In genomic region chr14:38700972-38701371, GRCm38 (mm10) we compare ENCODE assay signal across 29 mouse cellular contexts.
"Had no signal": no experiment of that assay in that cellular context is flagged by ENCODE, and none has a peak within 500 bp of the region (broad histone marks: within the 10 kb centered on the region; RNA-seq: fewer than 3 reads in every experiment).

No protein-coding gene starts in this region.

- DNase-seq: cerebellum, adult 18-20 months; cerebellum, adult 2 months; cerebellum, adult 8-10 months; cerebellum, adult 9-10 months; cerebellum, adult 9-11 months; cerebellum, postnatal 14 days; cerebellum, postnatal 25 days; cerebellum, postnatal 36 days; embryo, embryonic 11 days; forebrain, postnatal 0 days; gastrocnemius, adult 2 months; gastrocnemius, postnatal 10 days; gastrocnemius, postnatal 14 days; gastrocnemius, postnatal 25 days; gastrocnemius, postnatal 36 days; heart, adult 11 months; heart, adult 18-20 months; heart, adult 2 months had no signal

- H3K9ac ChIP-seq: embryonic facial prominence, embryonic 12.5 days; embryonic facial prominence, embryonic 13.5 days; embryonic facial prominence, embryonic 15.5 days; forebrain, embryonic 12.5 days; forebrain, embryonic 13.5 days; forebrain, embryonic 15.5 days; forebrain, postnatal 0 days had no signal

- H3K27me3 ChIP-seq: embryonic facial prominence, embryonic 12.5 days; embryonic facial prominence, embryonic 13.5 days; embryonic facial prominence, embryonic 15.5 days; forebrain, embryonic 12.5 days; forebrain, embryonic 13.5 days; forebrain, embryonic 15.5 days had no signal

- H3K36me3 ChIP-seq: embryonic facial prominence, embryonic 10.5 days; embryonic facial prominence, embryonic 12.5 days; embryonic facial prominence, embryonic 13.5 days; embryonic facial prominence, embryonic 15.5 days; forebrain, embryonic 10.5 days; forebrain, embryonic 12.5 days; forebrain, embryonic 15.5 days had no signal

- H3K27ac ChIP-seq: embryonic facial prominence, embryonic 10.5 days; embryonic facial prominence, embryonic 12.5 days; embryonic facial prominence, embryonic 13.5 days; embryonic facial prominence, embryonic 15.5 days; forebrain, embryonic 10.5 days; forebrain, embryonic 12.5 days; forebrain, embryonic 13.5 days; forebrain, embryonic 15.5 days; gastrocnemius, adult 2 months; heart, adult 2 months had no signal

- ATAC-seq: forebrain, embryonic 13.5 days; forebrain, embryonic 14.5 days; forebrain, embryonic 15.5 days; forebrain, embryonic 16.5 days; forebrain, postnatal 0 days had no signal

- H3K4me2 ChIP-seq: embryonic facial prominence, embryonic 12.5 days; embryonic facial prominence, embryonic 13.5 days; embryonic facial prominence, embryonic 15.5 days; forebrain, embryonic 12.5 days; forebrain, embryonic 13.5 days; forebrain, embryonic 15.5 days had no signal

- H3K9me3 ChIP-seq: embryonic facial prominence, embryonic 10.5 days; embryonic facial prominence, embryonic 12.5 days; embryonic facial prominence, embryonic 13.5 days; embryonic facial prominence, embryonic 15.5 days; forebrain, embryonic 10.5 days; forebrain, embryonic 12.5 days; forebrain, embryonic 13.5 days; forebrain, embryonic 15.5 days had no signal

- H3K4me3 ChIP-seq: embryonic facial prominence, embryonic 10.5 days; embryonic facial prominence, embryonic 12.5 days; embryonic facial prominence, embryonic 13.5 days; embryonic facial prominence, embryonic 15.5 days; erythroblast, embryonic 14.5 days; forebrain, embryonic 10.5 days; forebrain, embryonic 12.5 days; forebrain, embryonic 13.5 days; forebrain, embryonic 15.5 days; gastrocnemius, adult 2 months; heart, adult 2 months had no signal

- H3K4me1 ChIP-seq: embryonic facial prominence, embryonic 12.5 days; embryonic facial prominence, embryonic 13.5 days; embryonic facial prominence, embryonic 15.5 days had no signal
